ENCODE assay signal across 9 mouse cellular contexts in genomic region chr1:74367886-74368645, GRCm38 (mm10). TPM values are rescaled to one million over a fixed set of nuclear protein-coding genes. Genes with fewer than 3 reads are reported as not detected.
A peak's percentile ranks its signal among the peaks of the same experiment; 100 is the strongest.
DNase-seq lines count a peak whose midpoint lies in the region; ATAC-seq lines count a peak whose summit lies in the region.
"Had no signal": no experiment of that assay in that cellular context is flagged by ENCODE, and none has a peak within 500 bp of the region (broad histone marks: within the 10 kb centered on the region; RNA-seq: fewer than 3 reads in every experiment).

No protein-coding gene starts in this region.

- peak overlapping the region; percentile 63; the same call in 1 of the 2 replicates for H3K9ac ChIP-seq in hindbrain, embryonic 13.5 days
- H3K9ac ChIP-seq in liver, embryonic 12.5 days: peak overlapping the region; percentile 59
- H3K9ac ChIP-seq in midbrain, embryonic 16.5 days (ENCODE audit: low read depth, low read length): peak overlapping the region; percentile 50; the same call in 1 of the 2 replicates

- DNase-seq in kidney, adult 11 months: peak; percentile 37
- DNase-seq in kidney, adult 8-10 months: no peak
- DNase-seq in c-Kit-positive CD71-positive TER-119-negative erythroid progenitor cells, embryonic 14.5 days (ENCODE audit: low read depth): peak; percentile 40
- peak; percentile 52 for DNase-seq in gastrocnemius, adult 18-20 months (ENCODE audit: low spot score)
- peak; percentile 52 for DNase-seq in thymus, postnatal 4 days

- H3K4me1 ChIP-seq in hindbrain, embryonic 13.5 days (replicated peaks): peaks cover 8% of the 10 kb centered on the region
- peaks cover 23% of the 10 kb centered on the region for H3K4me1 ChIP-seq in liver, embryonic 12.5 days
- H3K4me1 ChIP-seq in midbrain, embryonic 16.5 days (ENCODE audit: control insufficient read depth, insufficient read depth, low read length): no peaks in the 10 kb centered on the region

- peak; percentile 66 for ATAC-seq in hindbrain, embryonic 13.5 days (ENCODE audit: low FRiP score)
- ATAC-seq in liver, embryonic 12.5 days: peak; percentile 87
- ATAC-seq in midbrain, embryonic 16.5 days: peak; percentile 75

- 23% methylated on average over 34 of the region's 34 CpGs for WGBS in hindbrain, embryonic 13.5 days
- WGBS in liver, embryonic 12.5 days (ENCODE audit: insufficient replicate concordance): 6% methylated on average over 34 of the region's 34 CpGs
- 21% methylated on average over 34 of the region's 34 CpGs for WGBS in midbrain, embryonic 16.5 days

- H3K27ac ChIP-seq in hindbrain, embryonic 13.5 days: no peak overlapping the region
- peak overlapping the region; percentile 45; the same call in 1 of the 2 replicates for H3K27ac ChIP-seq in liver, embryonic 12.5 days
- H3K27ac ChIP-seq in midbrain, embryonic 16.5 days (ENCODE audit: low read length): no peak overlapping the region

- H3K36me3 ChIP-seq in hindbrain, embryonic 13.5 days: no peaks in the 10 kb centered on the region
- no peaks in the 10 kb centered on the region for H3K36me3 ChIP-seq in liver, embryonic 12.5 days
- no peaks in the 10 kb centered on the region for H3K36me3 ChIP-seq in midbrain, embryonic 16.5 days (ENCODE audit: control insufficient read depth, insufficient read depth, low read length)
- H3K36me3 ChIP-seq: G1E had no signal

- H3K4me3 ChIP-seq in hindbrain, embryonic 13.5 days: peak overlapping the region; percentile 26
- peak overlapping the region; percentile 53 for H3K4me3 ChIP-seq in liver, embryonic 12.5 days
- H3K4me3 ChIP-seq in midbrain, embryonic 16.5 days (ENCODE audit: low read depth, low read length): peak overlapping the region; percentile 31

- peaks cover 4% of the 10 kb centered on the region; the same call in 1 of the 2 replicates for H3K27me3 ChIP-seq in hindbrain, embryonic 13.5 days
- H3K27me3 ChIP-seq in liver, embryonic 12.5 days (replicated peaks): peaks cover 33% of the 10 kb centered on the region
- peaks cover 3% of the 10 kb centered on the region; the same call in 1 of the 2 replicates for H3K27me3 ChIP-seq in midbrain, embryonic 16.5 days (ENCODE audit: control insufficient read depth, insufficient read depth, low read depth, low read length)

- peak overlapping the region; percentile 57 for H3K4me2 ChIP-seq in hindbrain, embryonic 13.5 days
- peak overlapping the region; percentile 81 for H3K4me2 ChIP-seq in liver, embryonic 12.5 days
- H3K4me2 ChIP-seq in midbrain, embryonic 16.5 days (ENCODE audit: low read length): peak overlapping the region; percentile 60

- no peaks in the 10 kb centered on the region for H3K9me3 ChIP-seq in hindbrain, embryonic 13.5 days
- H3K9me3 ChIP-seq in liver, embryonic 12.5 days (replicated peaks): no peaks in the 10 kb centered on the region
- H3K9me3 ChIP-seq in midbrain, embryonic 16.5 days (replicated peaks; ENCODE audit: control insufficient read depth, low read length, poor library complexity, severe bottlenecking): no peaks in the 10 kb centered on the region
- H3K9me3 ChIP-seq: G1E had no signal

RNA-seq across cellular contexts. Expression of gene Catip, which starts 6.2 kb away (rescaled TPM):
- under 1 TPM in 1 of 2 experiments, not detected in 1; 0.11 TPM for total RNA-seq in gastrocnemius, adult 18-20 months (2021)
- 0.80 and 1.6 TPM in 2 replicates for polyA plus RNA-seq in hindbrain, embryonic 13.5 days (2015; fragmentation: Nextera tagmentation; extraction: Ambion mirVana)
- polyA plus RNA-seq in liver, embryonic 12.5 days (2016; fragmentation: Nextera tagmentation; extraction: Ambion mirVana): 0.11 and 0.14 TPM in 2 replicates
- 2.0 and 2.5 TPM in 2 replicates for polyA plus RNA-seq in midbrain, embryonic 16.5 days (2015; fragmentation: Nextera tagmentation; extraction: Ambion mirVana)
- polyA plus RNA-seq: G1E had no signal

RNA-seq across cellular contexts. Expression of gene Slc11a1, which starts 6.9 kb away (rescaled TPM):
- 1 to 10 TPM; 3.6 to 8.1 TPM for total RNA-seq in gastrocnemius, adult 18-20 months (2021)
- polyA plus RNA-seq in hindbrain, embryonic 13.5 days (2015; fragmentation: Nextera tagmentation; extraction: Ambion mirVana): 2.4 and 2.5 TPM in 2 replicates
- 8.6 and 9.0 TPM in 2 replicates for polyA plus RNA-seq in liver, embryonic 12.5 days (2016; fragmentation: Nextera tagmentation; extraction: Ambion mirVana)
- polyA plus RNA-seq in midbrain, embryonic 16.5 days (2015; fragmentation: Nextera tagmentation; extraction: Ambion mirVana): 1.2 and 2.4 TPM in 2 replicates
- polyA plus RNA-seq: G1E had no signal

RNA-seq across cellular contexts. Expression of gene Ctdsp1, which starts 23.2 kb away (rescaled TPM):
- total RNA-seq in gastrocnemius, adult 18-20 months (2021): 100 to 1,000 TPM; 107 TPM
- polyA plus RNA-seq in hindbrain, embryonic 13.5 days (2015; fragmentation: Nextera tagmentation; extraction: Ambion mirVana): 18.5 and 19.8 TPM in 2 replicates
- polyA plus RNA-seq in liver, embryonic 12.5 days (2016; fragmentation: Nextera tagmentation; extraction: Ambion mirVana): 42.0 and 42.4 TPM in 2 replicates
- polyA plus RNA-seq in midbrain, embryonic 16.5 days (2015; fragmentation: Nextera tagmentation; extraction: Ambion mirVana): 12.5 and 13.7 TPM in 2 replicates

RNA-seq across cellular contexts. Expression of gene Vil1, which starts 41.1 kb away (rescaled TPM):
- under 1 TPM in 1 of 2 experiments, not detected in 1; 0.11 TPM for total RNA-seq in gastrocnemius, adult 18-20 months (2021)
- 0.16 and 0.18 TPM in 2 replicates for polyA plus RNA-seq in hindbrain, embryonic 13.5 days (2015; fragmentation: Nextera tagmentation; extraction: Ambion mirVana)
- polyA plus RNA-seq in liver, embryonic 12.5 days (2016; fragmentation: Nextera tagmentation; extraction: Ambion mirVana): 0.81 and 0.93 TPM in 2 replicates
- 0.24 and 0.35 TPM in 2 replicates for polyA plus RNA-seq in midbrain, embryonic 16.5 days (2015; fragmentation: Nextera tagmentation; extraction: Ambion mirVana)

Comparison
In these comparisons a context has a peak if more than half of its experiments do, and no peak if none do; other contexts are left out.
1. DNase-seq: peak in kidney, adult 11 months (single experiment), c-Kit-positive CD71-positive TER-119-negative erythroid progenitor cells, embryonic 14.5 days (single experiment), gastrocnemius, adult 18-20 months (single experiment) and thymus, postnatal 4 days (single experiment); none in kidney, adult 8-10 months (0 of 2).
2. Peak in every context shown above with its lines, with median percentiles within 50 percentile points of each other: ATAC-seq, H3K4me2 ChIP-seq, H3K4me3 ChIP-seq and H3K9ac ChIP-seq.